Mouse (Mus musculus) lung, adult 2 months (tissue): ENCODE measurements around the gene Vrk3.

Source experiments
- CTCF ChIP-seq: fragments of 200-500 bp; IDR thresholded peaks from 2 replicates; pipeline ENCODE4 v1.5.1; 2011; ENCODE audit warnings: mild to moderate bottlenecking, low read length, control low read depth; ENCODE audit not compliant: insufficient read depth
- POLR2A ChIP-seq: fragments of 200-500 bp; IDR thresholded peaks from 2 replicates; pipeline ENCODE4 v1.6.1; 2011; ENCODE audit warnings: low read depth, mild to moderate bottlenecking, control low read depth, low read length, borderline replicate concordance; ENCODE audit errors: extremely low read depth

- TF ChIP-seq CTCF (no peak), POLR2A (no peak)
Observed at GRCm38 (mm10) chr7:44706322-44706721, 41.9 kb upstream of the Vrk3 start.
